Mouse (Mus musculus) liver, adult (tissue): ENCODE results near the gene Syngap1.

Source experiments
- GATA4 ChIP-seq: IDR thresholded peaks from 2 replicates; pipeline ENCODE4 v1.6.1; 2014; ENCODE audit warnings: mild to moderate bottlenecking, low read length; ENCODE audit not compliant: insufficient replicate concordance

The Syngap1 gene

GRCm38 (mm10) chr17:27001889-27002288 is 60.8 kb downstream of the Syngap1 start:
- TF ChIP-seq GATA4, result no peak

GRCm38 (mm10) chr17:27004431-27004830 is 63.4 kb downstream of the Syngap1 start:
- TF ChIP-seq GATA4, result no peak

GRCm38 (mm10) chr17:27004903-27005485 is 63.9 kb downstream of the Syngap1 start:
- no peak for TF ChIP-seq GATA4

GRCm38 (mm10) chr17:27005644-27006043 is 64.6 kb downstream of the Syngap1 start:
- no peak for TF ChIP-seq GATA4

GRCm38 (mm10) chr17:27008277-27008676 is 67.2 kb downstream of the Syngap1 start:
- no peak for TF ChIP-seq GATA4

GRCm38 (mm10) chr17:27011167-27011566 is 70.1 kb downstream of the Syngap1 start:
- TF ChIP-seq GATA4, result no peak

GRCm38 (mm10) chr17:27011998-27012672 is 71.1 kb downstream of the Syngap1 start:
- TF ChIP-seq GATA4, result no peak

GRCm38 (mm10) chr17:27012909-27013308 is 71.9 kb downstream of the Syngap1 start:
- no peak for TF ChIP-seq GATA4

- no peak for TF ChIP-seq GATA4
Observed at GRCm38 (mm10) chr17:27017564-27018499, 76.8 kb downstream of the Syngap1 start.

GRCm38 (mm10) chr17:27018555-27019196 is 77.6 kb downstream of the Syngap1 start:
- no peak for TF ChIP-seq GATA4

GRCm38 (mm10) chr17:27021076-27021475 is 80.0 kb downstream of the Syngap1 start:
- TF ChIP-seq GATA4, result no peak

- no peak for TF ChIP-seq GATA4
Observed at GRCm38 (mm10) chr17:27021736-27022135, 80.7 kb downstream of the Syngap1 start.
